Mouse (Mus musculus) liver, embryonic 14.5 days (tissue): ENCODE measurements at regions not wholly inside any gene's neighbourhood (a gene's known extent, or its start where the extent isn't known, plus 50 kb on each side); places are given as distances from the start of the nearest gene placed in this dataset.

Source experiments
- ATAC-seq: fragments of 200-750 bp; cut with Nextera tagmentation; 2 replicates; pipeline ENCODE4 v1.8.0; 2017; ENCODE audit warnings: moderate number of reproducible peaks, mild to moderate bottlenecking, moderate library complexity; ENCODE audit not compliant: insufficient read depth
- DNase-seq, 3 experiments: peaks; one replicate each; pipeline ENCODE4 v3.0.0-alpha.2; 2012 to 2013; ENCODE audit warnings: low read depth in 3 of 3, low spot score in 3 of 3
- H3K27ac ChIP-seq: fragments of 300-500 bp; sonication (generic); 2 replicates; pipeline ENCODE4 v1.5.1; 2014; ENCODE audit warnings: moderate library complexity, mild to moderate bottlenecking, control low read depth, inconsistent platforms
- H3K27me3 ChIP-seq: fragments of 300-500 bp; sonication (generic); 2 replicates; pipeline ENCODE4 v1.6.1; 2014; ENCODE audit warnings: mild to moderate bottlenecking, low read length, moderate library complexity; ENCODE audit not compliant: control insufficient read depth, insufficient read depth
- H3K36me3 ChIP-seq: fragments of 300-500 bp; sonication (generic); replicated peaks from 2 replicates; pipeline ENCODE4 v1.6.1; 2014; ENCODE audit warnings: low read depth; ENCODE audit not compliant: control insufficient read depth, insufficient read depth
- H3K4me1 ChIP-seq, 2 experiments: fragments of 200-500 bp in 1 of 2; fragments of 300-500 bp in 1 of 2; sonication (generic) in 1 of 2; replicated peaks; 2 replicates each; pipeline ENCODE4 v1.6.1; 2012 to 2014; ENCODE audit warnings: antibody characterized with exemption in 1 of 2, inconsistent platforms in 1 of 2, low read length in 1 of 2; ENCODE audit not compliant: control insufficient read depth in 2 of 2, insufficient read depth in 2 of 2
- H3K4me2 ChIP-seq: fragments of 300-500 bp; sonication (generic); 2 replicates; pipeline ENCODE4 v1.6.1; 2014; ENCODE audit warnings: low read depth, mild to moderate bottlenecking, control low read depth, moderate library complexity
- H3K4me3 ChIP-seq, 2 experiments: fragments of 200-500 bp in 1 of 2; fragments of 300-500 bp in 1 of 2; sonication (generic) in 1 of 2; 2 replicates each; pipeline ENCODE4 v1.5.1; 2012 to 2014; ENCODE audit warnings: low read depth in 2 of 2, low read length in 2 of 2, mild to moderate bottlenecking in 2 of 2, control low read depth in 1 of 2, inconsistent platforms in 1 of 2, moderate library complexity in 1 of 2; ENCODE audit not compliant: insufficient read depth in 1 of 2
- H3K9ac ChIP-seq: fragments of 300-500 bp; sonication (generic); replicated peaks from 2 replicates; pipeline ENCODE4 v1.6.1; 2014; ENCODE audit warnings: mild to moderate bottlenecking, control low read depth, moderate library complexity
- H3K9me3 ChIP-seq: fragments of 300-500 bp; sonication (generic); 2 replicates; pipeline ENCODE4 v1.6.1; 2016; ENCODE audit warnings: low read length, mixed read lengths; ENCODE audit not compliant: control insufficient read depth
- CTCF ChIP-seq: IDR thresholded peaks from 2 replicates; pipeline ENCODE4 v1.5.1; 2016; ENCODE audit warnings: antibody characterized with exemption, low read depth, control low read depth
- EP300 ChIP-seq: IDR thresholded peaks from 2 replicates; pipeline ENCODE4 v1.6.1; 2016; ENCODE audit warnings: antibody characterized with exemption, low read depth
- WGBS: fragments of 180-500 bp; shearing (Covaris S2); extraction: QIAGEN DNeasy Blood & Tissue Kit; methylation state at CpG from one replicate; pipeline ENCODE4 v1.1.7; 2014; ENCODE audit not compliant: insufficient replicate concordance; 5-methylcytosine and 5-hydroxymethylcytosine counted together

GRCm38 (mm10) chr4:58643371-58643770 is 89.7 kb upstream of the Lpar1 start:
- Histone ChIP-seq H3K4me3 (no peak overlapping the region), H3K36me3 (no peaks in the 10 kb centered on the region), H3K4me1 (no peaks in the 10 kb centered on the region), H3K9me3 (no peaks in the 10 kb centered on the region), H3K27ac (no peak overlapping the region), H3K9ac (no peak overlapping the region), H3K27me3 (no peaks in the 10 kb centered on the region), H3K4me2 (no peak overlapping the region)
- ATAC-seq = no peak
- no peak for DNase-seq
- no peak for TF ChIP-seq CTCF
- no peak for TF ChIP-seq EP300
- 30% methylated on average over 4 of the region's 4 CpGs for WGBS

GRCm38 (mm10) chr4:58642236-58642635 is 88.5 kb upstream of the Lpar1 start:
- Histone ChIP-seq H3K4me3 (no peak overlapping the region), H3K27me3 (no peaks in the 10 kb centered on the region), H3K9ac (no peak overlapping the region), H3K9me3 (no peaks in the 10 kb centered on the region), H3K27ac (no peak overlapping the region), H3K4me2 (no peak overlapping the region), H3K4me1 (no peaks in the 10 kb centered on the region), H3K36me3 (no peaks in the 10 kb centered on the region)
- DNase-seq (no peak), ATAC-seq (no peak)
- WGBS = 75% methylated on average over 10 of the region's 10 CpGs
- TF ChIP-seq EP300 (no peak), CTCF (no peak)

GRCm38 (mm10) chr4:58632696-58633095 is 79.0 kb upstream of the Lpar1 start:
- Histone ChIP-seq H3K36me3 (no peaks in the 10 kb centered on the region), H3K27me3 (no peaks in the 10 kb centered on the region), H3K9me3 (no peaks in the 10 kb centered on the region), H3K4me3 (no peak overlapping the region), H3K9ac (no peak overlapping the region), H3K4me2 (no peak overlapping the region), H3K27ac (no peak overlapping the region), H3K4me1 (no peaks in the 10 kb centered on the region)
- no peak for TF ChIP-seq CTCF
- no peak for TF ChIP-seq EP300
- ATAC-seq = no peak
- WGBS = 66% methylated on average over 1 of the region's 1 CpGs
- no peak for DNase-seq

- H3K27ac ChIP-seq = no peak overlapping the region
- DNase-seq = no peak
Measured at GRCm38 (mm10) chr4:58631415-58631814, 77.7 kb upstream of the Lpar1 start.

GRCm38 (mm10) chr4:58627021-58627420 is 73.3 kb upstream of the Lpar1 start:
- Histone ChIP-seq H3K27me3 (no peaks in the 10 kb centered on the region), H3K36me3 (no peaks in the 10 kb centered on the region), H3K4me3 (no peak overlapping the region), H3K4me2 (no peak overlapping the region), H3K9ac (no peak overlapping the region), H3K27ac (no peak overlapping the region), H3K9me3 (no peaks in the 10 kb centered on the region), H3K4me1 (no peaks in the 10 kb centered on the region)
- DNase-seq (no peak), ATAC-seq (no peak)
- 54% methylated on average over 7 of the region's 7 CpGs for WGBS
- no peak for TF ChIP-seq CTCF
- TF ChIP-seq EP300 = no peak

More at GRCm38 (mm10) chr4:58631415-58631814, 77.7 kb upstream of the Lpar1 start:
- no peaks in the 10 kb centered on the region for H3K4me1 ChIP-seq
- H3K27me3 ChIP-seq = no peaks in the 10 kb centered on the region
- no peak for ATAC-seq
- 71% methylated on average over 4 of the region's 4 CpGs for WGBS
- no peak overlapping the region for H3K4me2 ChIP-seq
- H3K4me3 ChIP-seq = no peak overlapping the region
- no peaks in the 10 kb centered on the region for H3K36me3 ChIP-seq
- no peaks in the 10 kb centered on the region for H3K9me3 ChIP-seq
- TF ChIP-seq CTCF (no peak), EP300 (no peak)
- H3K9ac ChIP-seq = no peak overlapping the region
